Mouse (Mus musculus): Measurements from ENCODE around the gene Cldn7.

- TF ChIP-seq CTCF (IDR thresholded peaks at IDR 0.05; ENCODE audit: low read depth), result no peak
- no peak for TF ChIP-seq EP300 (IDR thresholded peaks at IDR 0.05; ENCODE audit: low read depth)
Measured at GRCm38 (mm10) chr11:69992932-69993331, 28.4 kb downstream of the Cldn7 start.

Measured in liver, postnatal 0 days (tissue).